Mouse (Mus musculus): ENCODE results near the gene Zbtb12.

- TF ChIP-seq TAL1 (IDR thresholded peaks at IDR 0.05; ENCODE audit: low read length) (no peak), GATA1 (IDR thresholded peaks at IDR 0.05; ENCODE audit: low read length) (no peak)
Measured at GRCm38 (mm10) chr17:34885615-34886014, 6.3 kb downstream of the Zbtb12 start.

Measured in erythroblast, embryonic 14.5 days (primary cell).